Mouse (Mus musculus): ENCODE data around the gene Gad2. TPM values are rescaled to one million over a fixed set of nuclear protein-coding genes. Genes with fewer than 3 reads are reported as not detected.
A peak's percentile ranks its signal among the peaks of the same experiment; 100 is the strongest.
"Not testable (repeated sequence)": the region's sequence is repeated elsewhere in the genome, so short reads cannot be mapped to it uniquely, and the experiment has no call there.

The Gad2 gene
- total RNA-seq (2021): 10 to 100 TPM; 85.7 to 85.8 TPM
- long read RNA-seq, full-length matches to known transcripts: 25 of 47 reads
- long read RNA-seq, partial matches to known transcripts: 21 of 47 reads
- long read RNA-seq, other reads (novel, unspliced or antisense): 1 of 47 reads

DNA sequence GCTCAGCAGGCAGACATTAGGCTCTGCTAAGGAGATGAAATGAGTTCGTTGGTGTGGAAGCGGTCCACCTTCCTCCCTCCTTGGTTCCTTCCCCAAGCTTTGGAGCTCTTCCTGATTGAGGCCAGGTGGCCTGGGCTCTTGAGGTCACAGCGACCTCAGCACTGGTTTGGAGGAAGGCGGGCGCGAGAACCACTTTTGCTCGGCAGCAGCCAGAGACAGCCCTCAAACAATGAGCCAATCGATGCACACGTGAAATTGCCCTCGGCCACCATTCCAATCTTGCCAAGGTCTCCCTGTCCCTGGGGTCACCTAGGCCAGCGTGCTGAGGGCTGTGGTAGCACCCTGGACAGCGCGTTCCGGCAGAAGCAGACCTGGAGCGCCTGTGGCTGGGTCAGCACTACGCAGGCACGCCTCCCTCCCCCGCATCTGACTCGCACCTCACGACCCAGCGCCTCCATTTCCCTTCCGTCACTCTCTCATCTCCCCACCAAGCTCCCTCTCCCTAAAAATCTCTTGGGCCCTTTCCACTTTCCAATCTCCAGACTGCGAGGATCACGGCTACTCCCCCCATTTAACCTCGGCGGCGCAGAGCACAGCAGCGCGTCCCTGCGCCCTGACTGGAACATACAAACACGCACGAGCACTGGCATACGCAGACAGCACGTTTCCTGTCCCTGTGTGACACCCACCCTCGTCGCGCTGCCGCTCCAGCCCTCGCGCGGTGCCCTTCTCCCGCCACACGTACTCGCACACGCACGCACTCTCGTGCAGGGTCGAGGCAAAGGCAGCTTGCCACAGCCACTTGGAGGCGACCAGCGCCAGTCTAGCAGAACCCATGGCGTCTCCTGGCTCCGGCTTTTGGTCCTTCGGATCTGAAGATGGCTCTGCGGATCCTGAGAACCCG is at the start of gene Gad2:
TSS of gene Gad2 (plus strand) at position 378 of the 904 bp plus-strand sequence.
- DNase-seq (ENCODE audit: low spot score in 2 of 2): peak in 1 of 2 experiments; percentile 7

DNA sequence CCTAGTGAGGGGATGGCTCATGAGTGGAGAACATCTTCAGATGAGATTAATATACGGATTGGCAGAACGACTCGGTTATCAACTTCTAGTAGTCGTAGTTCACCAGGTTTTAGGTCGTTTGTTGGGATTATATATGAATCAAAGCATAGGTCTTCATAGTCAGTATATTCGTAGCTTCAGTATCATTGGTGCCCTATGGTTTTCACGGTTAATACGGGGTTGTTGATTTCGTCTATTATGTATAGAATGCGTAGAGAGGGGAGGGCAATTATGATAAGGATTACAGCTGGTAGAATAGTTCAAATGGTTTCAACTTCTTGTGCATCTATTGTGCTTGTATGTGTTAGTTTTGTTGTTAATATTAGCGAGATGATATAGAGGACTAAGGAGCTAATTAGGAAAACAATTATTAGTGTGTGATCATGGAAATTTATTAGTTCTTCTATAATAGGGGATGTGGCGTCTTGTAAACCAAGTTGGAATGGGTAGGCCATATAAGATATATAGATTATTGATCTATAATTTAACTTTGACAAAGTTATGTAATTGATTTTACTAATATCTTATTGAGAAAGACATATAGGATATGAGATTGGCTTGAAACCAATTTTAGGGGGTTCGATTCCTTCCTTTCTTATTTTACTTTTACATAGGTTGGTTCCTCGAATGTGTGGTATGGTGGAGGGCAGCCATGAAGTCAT is 34.4 kb upstream of the Gad2 start:
- not testable (repeated sequence) for DNase-seq (ENCODE audit: low spot score in 2 of 2)

DNA sequence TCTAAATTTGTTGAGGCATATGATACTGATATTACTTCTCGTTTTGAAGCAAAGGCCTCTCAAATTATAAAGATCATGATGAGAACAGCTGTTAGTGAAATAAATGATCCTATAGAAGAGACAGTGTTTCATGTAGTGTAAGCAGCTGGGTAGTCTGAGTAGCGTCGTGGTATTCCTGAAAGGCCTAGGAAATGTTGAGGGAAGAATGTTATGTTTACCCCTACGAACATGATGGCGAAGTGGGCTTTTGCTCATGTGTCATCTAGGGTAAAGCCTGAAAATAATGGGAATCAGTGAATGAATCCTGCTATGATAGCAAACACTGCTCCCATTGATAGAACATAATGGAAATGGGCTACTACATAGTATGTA is 33.8 kb upstream of the Gad2 start:
- DNase-seq (ENCODE audit: low spot score in 2 of 2): not testable (repeated sequence)

DNA sequence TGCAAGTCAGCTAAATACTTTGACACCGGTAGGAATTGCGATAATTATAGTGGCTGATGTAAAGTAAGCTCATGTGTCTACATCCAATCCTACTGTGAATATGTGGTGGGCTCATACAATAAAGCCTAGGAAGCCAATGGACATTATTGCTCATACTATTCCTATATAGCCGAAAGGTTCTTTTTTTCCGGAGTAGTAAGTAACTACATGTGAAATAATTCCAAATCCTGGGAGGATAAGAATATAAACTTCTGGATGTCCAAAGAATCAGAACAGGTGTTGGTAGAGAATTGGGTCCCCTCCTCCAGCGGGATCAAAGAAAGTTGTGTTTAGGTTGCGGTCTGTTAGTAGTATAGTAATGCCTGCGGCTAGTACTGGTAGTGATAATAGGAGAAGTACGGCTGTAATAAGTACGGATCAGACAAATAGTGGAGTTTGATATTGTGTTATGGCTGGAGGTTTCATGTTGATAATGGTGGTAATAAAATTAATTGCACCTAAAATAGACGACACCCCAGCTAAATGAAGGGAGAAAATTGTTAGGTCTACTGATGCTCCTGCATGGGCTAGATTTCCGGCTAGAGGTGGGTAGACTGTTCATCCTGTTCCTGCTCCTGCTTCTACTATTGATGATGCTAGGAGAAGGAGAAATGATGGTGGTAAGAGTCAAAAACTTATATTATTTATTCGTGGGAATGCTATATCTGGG is 33.2 kb upstream of the Gad2 start:
- DNase-seq (ENCODE audit: low spot score in 2 of 2): not testable (repeated sequence)

DNA sequence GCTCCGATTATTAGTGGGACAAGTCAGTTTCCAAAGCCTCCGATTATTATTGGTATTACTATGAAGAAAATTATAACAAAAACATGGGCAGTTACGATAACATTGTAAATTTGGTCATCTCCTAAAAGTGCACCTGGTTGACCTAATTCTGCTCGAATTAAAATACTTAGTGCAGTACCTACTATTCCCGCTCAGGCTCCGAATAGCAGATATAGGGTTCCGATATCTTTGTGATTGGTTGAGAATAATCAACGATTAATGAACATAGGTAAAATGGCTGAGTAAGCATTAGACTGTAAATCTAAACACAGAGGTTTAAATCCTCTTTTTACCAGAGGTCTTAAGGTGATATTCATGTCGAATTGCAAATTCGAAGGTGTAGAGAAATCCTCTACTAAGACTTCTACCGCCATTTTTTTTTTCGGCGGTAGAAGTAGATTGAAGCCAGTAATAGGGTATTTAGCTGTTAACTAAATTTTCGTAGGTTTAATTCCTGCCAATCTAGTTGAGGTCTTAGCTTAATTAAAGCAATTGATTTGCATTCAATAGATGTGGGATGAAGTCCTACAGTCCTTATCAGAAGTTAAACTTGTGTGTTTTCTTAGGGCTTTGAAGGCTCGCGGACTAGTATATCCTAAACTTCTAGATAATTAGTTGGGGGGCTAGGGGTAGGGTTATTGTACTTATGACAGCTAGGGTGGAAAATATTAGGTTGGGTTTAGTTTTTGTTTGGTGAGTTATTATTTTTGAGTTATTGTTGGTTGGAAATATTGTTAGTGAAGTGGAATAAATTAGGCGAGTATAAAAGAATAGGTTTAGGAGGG is 32.4 kb upstream of the Gad2 start:
- DNase-seq (ENCODE audit: low spot score in 2 of 2): not testable (repeated sequence)

DNA sequence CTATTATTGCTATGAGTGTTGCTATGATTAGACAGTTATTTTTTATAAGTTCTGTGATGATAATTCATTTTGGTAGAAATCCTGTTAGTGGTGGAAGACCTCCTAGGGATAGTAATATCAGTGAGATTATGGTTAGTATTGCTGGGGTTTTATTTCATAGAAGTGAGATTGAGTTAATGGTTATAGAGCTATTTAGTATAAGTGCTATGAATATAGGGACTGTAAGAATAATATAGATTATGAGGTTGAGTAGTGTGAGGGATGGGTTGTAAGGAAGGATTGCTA is 31.9 kb upstream of the Gad2 start:
- DNase-seq (ENCODE audit: low spot score in 2 of 2): no peak

DNA sequence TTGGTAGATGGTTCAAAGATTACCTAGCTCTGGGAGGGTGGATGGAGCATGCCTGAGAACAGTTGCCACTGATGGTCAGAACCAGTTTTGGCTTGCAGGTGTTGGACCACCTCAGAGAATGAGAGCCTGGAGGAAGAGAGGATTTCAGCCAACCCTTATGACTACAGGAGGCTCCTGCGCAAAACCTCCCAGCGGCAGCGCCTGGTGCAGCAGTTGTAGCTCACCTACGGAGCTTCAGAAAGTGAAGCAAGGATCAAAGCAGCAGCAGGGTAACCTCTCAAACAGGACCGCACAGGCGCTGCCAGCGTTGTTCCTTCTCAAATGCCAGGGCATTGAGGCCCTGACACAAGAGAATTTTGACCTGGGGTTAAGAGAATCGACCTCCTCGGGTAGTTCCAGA is 4.1 kb upstream of the Gad2 start:
- DNase-seq (ENCODE audit: low spot score in 2 of 2): no peak

DNA sequence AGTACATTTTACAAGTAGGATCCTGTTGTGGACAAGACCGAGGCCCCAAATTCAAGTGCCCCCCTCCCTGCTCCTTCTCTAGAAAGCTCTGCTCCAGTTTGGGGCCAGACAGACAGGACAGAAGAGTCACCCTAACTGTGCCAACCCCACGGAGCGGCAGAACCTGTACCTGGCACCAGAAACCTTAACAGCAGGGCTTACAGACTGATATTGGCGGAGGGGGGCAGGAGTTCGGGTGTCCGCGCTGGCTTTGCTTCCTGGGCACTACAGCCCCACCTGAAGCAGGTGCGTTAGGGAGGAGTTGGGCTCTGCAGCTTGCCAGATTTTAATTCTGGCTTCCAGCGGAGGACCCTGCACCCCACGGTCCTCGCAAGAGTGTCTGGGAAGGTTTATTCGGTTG is 2.6 kb upstream of the Gad2 start:
- DNase-seq (ENCODE audit: low spot score in 2 of 2): no peak

DNA sequence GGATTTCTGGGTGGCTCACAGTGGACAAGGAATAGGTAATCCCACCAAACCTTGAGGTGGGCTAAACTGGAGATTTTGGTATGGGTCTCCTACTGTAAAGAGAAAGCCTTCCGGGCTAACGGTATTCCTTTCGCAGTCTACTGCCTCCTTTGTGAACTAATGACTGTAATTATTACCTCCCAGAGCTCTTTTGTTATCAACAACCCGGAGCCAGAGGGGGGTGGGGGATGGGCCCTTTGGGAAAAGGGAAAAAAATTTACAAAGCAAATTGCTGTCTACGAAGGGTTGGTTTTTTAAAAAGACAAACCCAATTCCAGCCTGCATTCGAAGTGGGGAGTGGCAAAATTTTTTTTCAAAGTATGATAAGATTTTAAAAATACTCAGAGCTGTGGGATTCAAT is 2.0 kb upstream of the Gad2 start:
- DNase-seq (ENCODE audit: low spot score in 2 of 2): no peak

DNA sequence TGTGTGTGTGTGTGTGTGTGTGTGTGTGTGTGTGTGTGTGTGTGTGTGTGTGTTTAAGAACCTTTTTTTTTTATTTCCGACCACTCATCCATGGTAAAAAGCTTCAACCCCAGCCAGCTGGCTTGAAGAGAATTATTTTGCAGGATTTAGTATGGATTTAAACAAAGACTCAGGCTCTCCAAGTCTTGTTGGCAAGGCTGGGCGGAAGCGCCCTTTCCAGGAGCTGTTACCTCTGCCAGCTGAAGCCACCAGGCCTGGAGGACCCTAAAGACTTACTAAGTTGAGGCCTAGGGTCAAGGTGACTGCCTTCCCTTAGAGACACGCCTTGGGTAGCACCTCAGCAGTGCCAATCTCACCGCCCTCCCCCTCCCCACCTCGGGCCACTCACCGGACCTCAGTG is 1.5 kb upstream of the Gad2 start:
- no peak for DNase-seq (ENCODE audit: low spot score in 2 of 2)

DNA sequence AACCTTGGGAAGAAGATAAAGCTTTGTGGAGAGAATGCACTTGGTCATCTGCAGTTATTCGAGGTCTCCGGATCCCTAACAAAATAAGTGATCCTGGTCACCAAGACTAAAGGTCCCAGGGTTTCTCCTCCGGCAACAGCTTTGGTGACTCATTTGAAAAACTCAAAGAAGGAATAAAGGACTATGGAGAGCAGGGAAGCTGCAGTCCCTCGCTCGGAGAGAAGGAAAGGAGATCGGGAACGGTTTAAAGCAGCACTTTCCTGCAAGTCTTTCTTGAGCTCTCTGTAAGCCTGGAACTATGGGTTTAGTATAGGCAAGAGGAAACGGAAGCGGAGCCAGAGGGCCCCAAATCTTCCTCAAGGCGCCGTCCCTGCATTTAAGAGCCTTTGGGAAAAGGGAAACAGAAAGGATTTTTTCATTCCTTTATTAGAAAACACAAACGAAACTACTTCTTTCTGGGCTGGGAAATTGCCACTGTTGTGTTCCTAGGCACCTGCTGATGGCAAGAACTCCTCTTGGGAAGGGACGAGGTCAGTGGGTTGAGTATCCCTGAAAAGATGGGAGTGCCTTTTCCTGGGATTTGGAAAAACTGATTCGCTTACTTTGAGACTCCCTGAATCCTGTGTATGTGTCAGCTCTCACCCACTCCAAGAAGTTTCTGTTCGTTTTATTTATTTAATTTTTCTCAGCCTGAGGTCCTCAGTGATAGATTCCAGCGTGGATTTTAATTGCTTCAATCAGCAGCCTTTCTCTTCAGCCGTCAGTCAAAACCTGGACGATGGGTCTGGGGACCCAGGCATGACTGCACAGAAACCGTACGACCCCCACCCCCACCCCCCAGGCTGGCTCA is 802 bp upstream of the Gad2 start:
- peak in 1 of 2 experiments; percentile 5 for DNase-seq (ENCODE audit: low spot score in 2 of 2)

DNA sequence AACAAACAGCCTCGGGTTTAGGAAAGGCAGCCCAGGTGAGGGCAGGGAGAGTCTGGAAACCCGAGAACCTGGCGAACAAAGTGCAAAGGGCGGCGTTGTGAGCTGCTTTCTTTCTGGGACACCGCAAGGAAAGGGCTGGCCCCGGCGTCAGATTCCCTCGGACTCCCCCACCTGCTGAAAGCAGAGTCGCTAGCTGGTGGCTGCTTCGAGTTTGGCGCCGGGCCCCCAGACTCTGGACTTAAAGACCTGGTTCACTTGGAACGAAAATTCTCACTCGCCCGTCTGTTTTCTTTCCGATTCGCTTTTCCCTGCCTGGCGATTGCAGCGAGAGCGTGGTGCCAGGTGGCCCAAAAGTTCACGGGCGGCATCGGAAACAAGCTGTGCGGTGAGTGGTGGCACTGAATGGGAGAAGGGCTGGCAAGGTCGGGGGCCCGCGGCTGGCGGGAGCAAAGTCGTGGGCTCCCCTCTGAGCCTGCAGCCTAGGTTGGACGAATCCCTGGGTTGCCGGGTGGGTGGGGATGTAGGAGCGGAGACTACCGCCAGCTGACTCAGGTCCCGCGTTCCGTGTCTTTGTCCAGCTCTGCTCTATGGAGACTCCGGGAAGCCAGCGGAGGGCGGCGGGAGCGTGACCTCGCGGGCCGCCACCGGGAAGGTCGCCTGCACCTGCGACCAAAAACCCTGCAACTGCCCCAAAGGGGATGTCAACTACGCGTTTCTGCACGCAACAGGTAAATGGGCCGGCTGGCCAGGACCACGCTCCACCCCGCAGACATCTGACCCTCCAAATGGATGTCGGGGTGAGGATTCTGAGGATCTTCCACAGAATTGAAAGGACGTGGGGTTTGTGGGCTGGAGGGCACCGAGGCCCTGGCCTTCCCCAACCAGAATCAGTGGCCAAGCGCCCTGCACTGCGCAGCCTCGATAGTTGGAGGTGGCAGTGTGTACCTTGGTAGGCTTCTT is 1.4 kb downstream of the Gad2 start:
- no peak for DNase-seq (ENCODE audit: low spot score in 2 of 2)

DNA sequence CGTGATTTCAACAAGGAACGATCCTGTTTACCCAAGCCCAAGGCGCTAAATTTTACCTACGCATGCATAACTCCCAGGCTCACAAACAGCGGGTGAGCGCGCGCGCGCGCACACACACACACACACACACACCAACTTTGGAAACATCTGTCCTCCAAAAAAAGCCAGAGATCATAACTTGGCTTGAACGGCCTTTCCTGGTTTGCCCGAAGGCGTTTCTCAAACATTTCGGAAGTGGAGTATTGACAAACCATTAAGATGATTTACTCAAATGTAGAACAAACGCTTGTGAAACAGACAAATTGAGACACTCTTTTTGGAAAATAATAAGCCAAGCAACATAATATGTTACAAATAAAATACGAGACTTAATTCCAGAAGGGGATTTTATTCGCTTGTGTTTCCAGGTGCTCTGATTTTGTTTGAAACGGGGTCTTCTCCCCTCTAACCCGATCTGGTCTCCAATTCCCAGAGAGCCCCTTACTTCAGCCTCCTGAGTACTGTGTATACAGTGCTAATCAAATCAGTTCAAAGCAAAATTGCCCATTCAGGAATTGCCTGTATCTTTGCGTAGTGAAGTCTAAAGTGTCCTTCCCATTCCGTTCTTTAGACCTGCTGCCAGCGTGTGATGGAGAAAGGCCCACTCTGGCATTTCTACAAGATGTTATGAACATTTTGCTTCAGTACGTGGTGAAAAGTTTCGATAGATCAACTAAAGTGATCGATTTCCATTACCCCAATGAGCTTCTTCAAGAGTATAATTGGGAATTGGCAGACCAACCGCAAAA is 2.4 kb downstream of the Gad2 start:
- DNase-seq (ENCODE audit: low spot score in 2 of 2): no peak

DNA sequence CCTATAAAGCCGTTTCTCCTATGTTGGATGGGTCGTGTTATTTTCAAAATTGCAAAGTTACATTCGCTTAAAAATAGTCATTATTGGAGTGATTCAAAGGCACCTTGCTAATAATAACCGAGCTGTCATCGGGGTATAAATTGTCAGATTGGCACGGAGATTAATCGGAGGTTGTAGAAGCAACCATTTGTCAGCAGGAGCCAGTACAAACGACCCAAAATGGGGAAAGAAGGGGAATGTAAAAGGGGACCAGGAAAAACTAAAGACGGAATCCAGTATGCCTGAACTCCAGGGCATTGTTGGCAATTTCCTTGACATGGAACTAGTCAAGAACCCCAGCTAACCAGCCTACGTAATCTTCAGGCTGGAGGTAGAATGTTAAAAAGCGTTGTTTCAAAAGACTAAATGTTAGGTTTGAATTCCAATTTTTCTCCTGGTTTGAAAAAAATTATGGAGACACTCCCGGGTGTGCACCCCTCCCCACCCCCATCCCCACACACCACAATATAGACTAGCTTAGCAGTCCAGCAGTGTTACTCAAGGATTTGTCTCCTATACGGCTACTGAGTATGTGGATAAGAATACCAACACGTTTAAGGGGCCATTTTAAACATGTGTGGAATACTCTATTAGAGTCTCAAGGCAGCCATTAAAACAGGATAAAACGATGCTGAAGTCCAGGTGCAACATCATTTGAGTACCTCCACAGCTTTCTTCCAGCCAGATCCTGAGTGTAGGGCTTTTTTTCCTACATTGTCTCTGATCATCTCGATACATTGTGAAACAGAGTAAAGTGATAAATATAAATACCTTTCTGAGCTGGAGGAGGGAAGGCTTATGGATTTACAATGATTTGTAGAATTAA is 3.3 kb downstream of the Gad2 start:
- no peak for DNase-seq (ENCODE audit: low spot score in 2 of 2)

DNA sequence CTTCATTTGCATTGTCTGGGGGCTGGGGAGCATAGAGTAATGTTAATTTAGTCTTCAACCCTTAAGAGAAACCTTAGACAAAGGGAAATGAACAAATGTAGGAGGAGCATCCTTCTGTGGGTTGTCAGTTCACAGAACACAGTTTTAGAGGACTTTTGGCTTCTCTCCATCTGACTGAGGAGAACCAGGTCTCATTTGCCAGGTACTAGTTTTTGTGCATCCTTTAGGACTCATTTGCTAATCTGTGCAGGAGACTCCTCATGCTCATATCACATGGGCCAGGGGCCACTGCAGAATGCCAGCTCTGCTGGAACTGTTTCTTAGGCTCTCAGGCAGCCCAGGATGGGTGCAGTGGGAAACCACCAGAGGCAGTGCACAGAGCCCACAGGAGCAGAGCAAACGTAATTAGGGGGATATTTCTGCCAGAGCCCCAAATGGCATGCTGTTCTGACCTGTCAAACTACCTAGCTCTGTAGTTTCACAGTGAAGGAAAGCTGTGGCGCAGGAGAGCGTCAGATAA is 5.2 kb downstream of the Gad2 start:
- no peak for DNase-seq (ENCODE audit: low spot score in 2 of 2)

DNA sequence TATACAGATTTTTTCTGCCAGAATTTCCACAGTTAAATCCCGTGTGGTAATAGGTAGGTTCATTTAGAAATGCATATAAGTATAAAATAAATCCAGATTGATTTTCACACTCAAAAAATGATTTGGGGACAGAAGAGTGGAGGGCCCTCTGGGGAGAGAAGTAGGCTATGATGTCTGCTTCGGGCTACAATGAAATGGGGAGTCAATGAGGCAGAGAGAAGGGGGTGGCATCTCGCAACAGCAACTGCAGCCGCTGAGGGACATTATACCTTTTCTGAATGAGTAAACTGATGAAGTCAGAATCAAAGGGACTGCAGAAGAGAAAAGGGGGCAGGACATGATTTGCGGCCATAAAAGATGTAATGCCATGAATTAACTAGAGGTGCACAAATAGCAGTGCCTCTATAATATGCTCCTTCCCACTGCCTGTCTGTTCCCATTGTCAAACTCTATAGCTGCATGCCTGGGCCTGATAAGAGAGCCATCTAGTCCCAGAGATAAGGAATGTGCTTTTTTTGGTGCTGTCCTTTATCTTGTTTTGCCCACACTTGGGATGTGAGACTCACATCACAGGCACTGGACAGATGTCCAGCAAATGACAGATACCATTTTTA is 5.9 kb downstream of the Gad2 start:
- DNase-seq (ENCODE audit: low spot score in 2 of 2): no peak
